ENCODE assay signal across 16 mouse cellular contexts in the genomic region with DNA sequence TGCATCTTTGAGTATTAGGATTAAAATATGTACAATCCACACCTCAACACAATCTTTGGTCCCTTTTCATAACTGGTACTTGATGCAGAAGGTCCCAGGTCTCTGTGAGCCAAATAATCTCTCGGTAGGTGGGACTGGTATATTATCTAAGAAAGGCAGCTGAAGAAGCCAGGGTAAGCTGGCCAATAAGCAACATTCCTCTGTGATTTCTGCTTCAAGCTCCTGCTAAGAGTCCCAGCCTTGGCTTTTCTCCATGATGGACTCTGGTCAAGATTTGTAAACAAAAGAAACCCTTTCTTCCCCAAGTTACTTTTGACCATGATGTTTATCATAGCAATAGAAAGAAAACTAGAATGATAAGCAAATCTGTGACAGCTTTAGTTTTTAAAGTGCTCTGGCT.
DNase-seq lines count a peak whose midpoint lies in the region; ATAC-seq and TF ChIP-seq lines count a peak whose summit lies in the region.
"Had no signal": no experiment of that assay in that cellular context is flagged by ENCODE, and none has a peak within 500 bp of the region (broad histone marks: within the 10 kb centered on the region; RNA-seq: fewer than 3 reads in every experiment).

No protein-coding gene starts in this region.

- DNase-seq in heart, postnatal 0 days (ENCODE audit: low spot score), result peak; percentile 10
- no peak for DNase-seq in heart, adult 2 months
- peak; percentile 77 for DNase-seq in liver, adult 2 months (ENCODE audit: extremely low read depth, low read depth, low spot score)
- DNase-seq in cerebellum, adult 11 months, result peak; percentile 38
- DNase-seq in cerebellum, postnatal 25 days, result peak; percentile 47 to 65
- no peak for DNase-seq in urinary bladder, postnatal 14 days (ENCODE audit: low spot score)
- no peak for DNase-seq in ovary, postnatal 36 days (ENCODE audit: low spot score)
- DNase-seq: right cerebral cortex, postnatal 14 days; thymus, adult 2 months had no signal

- intact Hi-C loops in heart, adult 2 months (cut with DNase I), result no loop called here

- WGBS in heart, postnatal 0 days, result 11% methylated on average over 1 of the region's 1 CpGs
- WGBS in heart, adult 2 months, result 30% methylated on average over 1 of the region's 1 CpGs
- 16% methylated on average over 1 of the region's 1 CpGs for WGBS in liver, adult 2 months
- WGBS in liver, embryonic 12.5 days (ENCODE audit: insufficient replicate concordance), result 45% methylated on average over 1 of the region's 1 CpGs

- TF ChIP-seq POLR2A in heart, adult 2 months (IDR thresholded peaks at IDR 0.05; ENCODE audit: insufficient read depth, low read depth, low read length), result no peak
- TF ChIP-seq POLR2A in liver, adult 2 months (IDR thresholded peaks at IDR 0.05; ENCODE audit: extremely low read depth, insufficient read depth, low read length), result no peak

- no peak for ATAC-seq in heart, postnatal 0 days (ENCODE audit: insufficient read depth, low read depth)
- ATAC-seq in liver, embryonic 12.5 days, result no peak
- ATAC-seq: forebrain, embryonic 15.5 days; intestine, postnatal 0 days had no signal

- no peaks in the 10 kb centered on the region for H3K9me3 ChIP-seq in heart, postnatal 0 days (replicated peaks; ENCODE audit: control insufficient read depth, low read length)
- no peaks in the 10 kb centered on the region for H3K9me3 ChIP-seq in liver, embryonic 12.5 days (replicated peaks)
- H3K9me3 ChIP-seq: forebrain, embryonic 15.5 days; heart, embryonic 13.5 days; hindbrain, embryonic 12.5 days had no signal

- no peak overlapping the region for H3K27ac ChIP-seq in heart, postnatal 0 days (ENCODE audit: low read depth)
- no peak overlapping the region for H3K27ac ChIP-seq in heart, adult 2 months
- no peak overlapping the region for H3K27ac ChIP-seq in liver, adult 2 months (replicated peaks; ENCODE audit: insufficient read depth, low read depth, low read length)
- H3K27ac ChIP-seq in liver, embryonic 12.5 days, result no peak overlapping the region
- H3K27ac ChIP-seq: forebrain, embryonic 15.5 days; heart, embryonic 13.5 days; hindbrain, embryonic 12.5 days; liver, embryonic 14.5 days had no signal

- no peaks in the 10 kb centered on the region for H3K36me3 ChIP-seq in heart, postnatal 0 days (replicated peaks; ENCODE audit: control insufficient read depth, insufficient read depth, low read length)
- no peaks in the 10 kb centered on the region for H3K36me3 ChIP-seq in heart, adult 2 months (ENCODE audit: control insufficient read depth, insufficient read depth, low read length)
- no peaks in the 10 kb centered on the region for H3K36me3 ChIP-seq in liver, adult 2 months (ENCODE audit: control insufficient read depth, insufficient read depth, low read length)
- no peaks in the 10 kb centered on the region for H3K36me3 ChIP-seq in liver, embryonic 12.5 days
- H3K36me3 ChIP-seq: forebrain, embryonic 15.5 days; heart, embryonic 13.5 days; hindbrain, embryonic 12.5 days had no signal

- H3K27me3 ChIP-seq in heart, postnatal 0 days (ENCODE audit: control insufficient read depth, insufficient read depth, low read length), result no peaks in the 10 kb centered on the region
- H3K27me3 ChIP-seq in heart, adult 2 months (ENCODE audit: control insufficient read depth, insufficient read depth, low read length), result no peaks in the 10 kb centered on the region
- no peaks in the 10 kb centered on the region for H3K27me3 ChIP-seq in liver, adult 2 months (ENCODE audit: control insufficient read depth, insufficient read depth, low read length)
- no peaks in the 10 kb centered on the region for H3K27me3 ChIP-seq in liver, embryonic 12.5 days (replicated peaks)
- H3K27me3 ChIP-seq: forebrain, embryonic 15.5 days; heart, embryonic 13.5 days; hindbrain, embryonic 12.5 days had no signal

- H3K4me2 ChIP-seq in heart, postnatal 0 days (ENCODE audit: low read depth, low read length), result no peak overlapping the region
- H3K4me2 ChIP-seq in liver, embryonic 12.5 days, result no peak overlapping the region
- H3K4me2 ChIP-seq: forebrain, embryonic 15.5 days; heart, embryonic 13.5 days; hindbrain, embryonic 12.5 days had no signal

- no peak for TF ChIP-seq CTCF in heart, postnatal 0 days (IDR thresholded peaks at IDR 0.05; ENCODE audit: low read depth)
- no peak for TF ChIP-seq CTCF in heart, adult 2 months (IDR thresholded peaks at IDR 0.05)
- TF ChIP-seq CTCF in liver, adult 2 months (IDR thresholded peaks at IDR 0.05; ENCODE audit: low read depth, low read length), result no peak

- TF ChIP-seq EP300 in heart, postnatal 0 days (IDR thresholded peaks at IDR 0.05; ENCODE audit: low read depth), result no peak
- no peak for TF ChIP-seq EP300 in heart, adult 2 months (IDR thresholded peaks at IDR 0.05; ENCODE audit: insufficient read depth, low read depth, low read length)

- H3K4me3 ChIP-seq in heart, postnatal 0 days (ENCODE audit: low read depth, low read length), result no peak overlapping the region
- H3K4me3 ChIP-seq in heart, adult 2 months, result no peak overlapping the region
- no peak overlapping the region for H3K4me3 ChIP-seq in liver, adult 2 months (ENCODE audit: insufficient read depth, low read depth, low read length)
- no peak overlapping the region for H3K4me3 ChIP-seq in liver, embryonic 12.5 days
- H3K4me3 ChIP-seq: forebrain, embryonic 15.5 days; heart, embryonic 13.5 days; hindbrain, embryonic 12.5 days; myocyte had no signal

- no peaks in the 10 kb centered on the region for H3K79me2 ChIP-seq in heart, adult 2 months (replicated peaks; ENCODE audit: control insufficient read depth, insufficient read depth, low read length)
- peaks cover 3% of the 10 kb centered on the region; the same call in 1 of the 2 replicates for H3K79me2 ChIP-seq in liver, adult 2 months (ENCODE audit: control insufficient read depth, insufficient read depth, low read length)

- H3K9ac ChIP-seq in heart, postnatal 0 days (replicated peaks; ENCODE audit: low read depth, low read length), result no peak overlapping the region
- no peak overlapping the region for H3K9ac ChIP-seq in heart, adult 2 months (ENCODE audit: low read depth, low read length)
- no peak overlapping the region for H3K9ac ChIP-seq in liver, adult 2 months (ENCODE audit: low read depth, low read length)
- H3K9ac ChIP-seq in liver, embryonic 12.5 days, result no peak overlapping the region
- H3K9ac ChIP-seq: forebrain, embryonic 15.5 days; heart, embryonic 13.5 days; hindbrain, embryonic 12.5 days; liver, embryonic 14.5 days had no signal

- H3K4me1 ChIP-seq in heart, postnatal 0 days (ENCODE audit: control insufficient read depth, insufficient read depth), result 0 out of 2 replicates have a peak, but pooled peaks cover 3% of the 10 kb centered on the region
- H3K4me1 ChIP-seq in heart, adult 2 months (ENCODE audit: control insufficient read depth, insufficient read depth, low read length), result no peaks in the 10 kb centered on the region
- H3K4me1 ChIP-seq in liver, adult 2 months (ENCODE audit: control insufficient read depth, insufficient read depth, low read length), result peaks cover 3% of the 10 kb centered on the region; the same call in 1 of the 2 replicates
- no peaks in the 10 kb centered on the region for H3K4me1 ChIP-seq in liver, embryonic 12.5 days
- H3K4me1 ChIP-seq: hindbrain, embryonic 12.5 days had no signal

Comparison
In these comparisons a context has a peak if more than half of its experiments do, and no peak if none do; other contexts are left out.
1. DNase-seq: peak in heart, postnatal 0 days (single experiment), liver, adult 2 months (single experiment), cerebellum, adult 11 months (single experiment) and cerebellum, postnatal 25 days (2 of 2); none in heart, adult 2 months (0 of 2), urinary bladder, postnatal 14 days (single experiment) and ovary, postnatal 36 days (single experiment).